Mouse (Mus musculus) kidney, adult 2 months (tissue): ENCODE measurements at regions not wholly inside any gene's neighbourhood (a gene's known extent, or its start where the extent isn't known, plus 50 kb on each side); places are given as distances from the start of the nearest gene placed in this dataset.

ENCODE experiments used
- CTCF ChIP-seq: fragments of 200-500 bp; conservative IDR thresholded peaks from 2 replicates; pipeline ENCODE4 v1.5.1; 2011; ENCODE audit warnings: low read depth, mild to moderate bottlenecking, control low read depth, low read length, moderate library complexity, mixed read lengths; ENCODE audit not compliant: insufficient read depth, insufficient read length
- POLR2A ChIP-seq: fragments of 200-500 bp; IDR thresholded peaks from one replicate; pipeline ENCODE4 v1.6.1; 2011; ENCODE audit warnings: low read depth, low read length, control low read depth

DNA sequence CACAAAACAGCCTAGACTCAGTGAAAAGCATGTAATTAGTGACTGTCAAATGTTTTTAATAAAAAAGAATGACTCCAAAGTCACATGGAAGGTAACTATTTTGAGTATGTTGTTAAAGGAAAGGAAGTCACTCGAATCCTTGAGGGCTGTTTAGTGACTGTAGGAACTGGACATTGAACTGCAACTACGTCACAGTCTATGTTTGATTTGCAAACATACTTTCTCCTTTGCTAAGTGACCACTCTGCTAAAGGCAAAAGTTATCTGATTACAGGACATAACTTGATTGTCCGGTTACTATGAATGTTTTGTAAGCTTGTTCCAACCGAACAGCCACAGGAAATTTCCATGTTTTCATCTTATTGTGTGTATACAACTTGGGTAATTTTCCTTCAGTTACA, 106.2 kb downstream of the Dmrt2 start:
- TF ChIP-seq CTCF: no peak
- no peak for TF ChIP-seq POLR2A
